Mouse (Mus musculus): ENCODE data around the gene Tmem185b. TPM values are rescaled to one million over a fixed set of nuclear protein-coding genes. Genes with fewer than 3 reads are reported as not detected.

The Tmem185b gene
- total RNA-seq, 2 experiments from 2014 or later = 3.4 to 5.9 TPM

- Histone ChIP-seq H3K4me3 (no peak overlapping the region), H3K27ac (no peak overlapping the region)
- TF ChIP-seq CTCF (IDR thresholded peaks at IDR 0.05) = no peak
- intact Hi-C loops (cut with DNase I) = no loop called here
- DNase-seq = no peak
Observed at GRCm38 (mm10) chr1:119532165-119532564, 6.2 kb downstream of the Tmem185b start.

- Histone ChIP-seq H3K4me3 (no peak overlapping the region), H3K27ac (no peak overlapping the region)
- intact Hi-C loops (cut with DNase I) = no loop called here
- no peak for TF ChIP-seq CTCF (IDR thresholded peaks at IDR 0.05)
- no peak for DNase-seq
Observed at GRCm38 (mm10) chr1:119533093-119533805, 7.3 kb downstream of the Tmem185b start.

- Histone ChIP-seq H3K27ac (no peak overlapping the region), H3K4me3 (no peak overlapping the region)
- intact Hi-C loops (cut with DNase I) = no loop called here
- TF ChIP-seq CTCF (IDR thresholded peaks at IDR 0.05) = no peak
- no peak for DNase-seq
Observed at GRCm38 (mm10) chr1:119534341-119534740, 8.4 kb downstream of the Tmem185b start.

- Histone ChIP-seq H3K4me3 (no peak overlapping the region), H3K27ac (no peak overlapping the region)
- intact Hi-C loops (cut with DNase I) = no loop called here
- no peak for DNase-seq
- TF ChIP-seq CTCF (IDR thresholded peaks at IDR 0.05) = no peak
Observed at GRCm38 (mm10) chr1:119536122-119536521, 10.2 kb downstream of the Tmem185b start.

GRCm38 (mm10) chr1:119537651-119538050 lies 11.7 kb downstream of the Tmem185b start:
- intact Hi-C loops (cut with DNase I) = no loop called here
- TF ChIP-seq CTCF (IDR thresholded peaks at IDR 0.05) = no peak
- Histone ChIP-seq H3K4me3 (no peak overlapping the region), H3K27ac (no peak overlapping the region)
- no peak for DNase-seq

- Histone ChIP-seq H3K27ac (no peak overlapping the region), H3K4me3 (no peak overlapping the region)
- TF ChIP-seq CTCF (IDR thresholded peaks at IDR 0.05) = no peak
- intact Hi-C loops (cut with DNase I) = no loop called here
- DNase-seq = no peak
Observed at GRCm38 (mm10) chr1:119539252-119539651, 13.3 kb downstream of the Tmem185b start.

GRCm38 (mm10) chr1:119540836-119541557 lies 15.0 kb downstream of the Tmem185b start:
- Histone ChIP-seq H3K27ac (no peak overlapping the region), H3K4me3 (no peak overlapping the region)
- no peak for DNase-seq
- intact Hi-C loops (cut with DNase I) = no loop called here
- no peak for TF ChIP-seq CTCF (IDR thresholded peaks at IDR 0.05)

GRCm38 (mm10) chr1:119541570-119541969 lies 15.6 kb downstream of the Tmem185b start:
- no peak for DNase-seq
- Histone ChIP-seq H3K4me3 (no peak overlapping the region), H3K27ac (no peak overlapping the region)
- intact Hi-C loops (cut with DNase I) = no loop called here
- TF ChIP-seq CTCF (IDR thresholded peaks at IDR 0.05) = no peak

GRCm38 (mm10) chr1:119543316-119543715 lies 17.4 kb downstream of the Tmem185b start:
- no peak for DNase-seq
- Histone ChIP-seq H3K27ac (no peak overlapping the region), H3K4me3 (no peak overlapping the region)
- intact Hi-C loops (cut with DNase I) = no loop called here
- TF ChIP-seq CTCF (IDR thresholded peaks at IDR 0.05) = no peak

GRCm38 (mm10) chr1:119544611-119545155 lies 18.7 kb downstream of the Tmem185b start:
- Histone ChIP-seq H3K27ac (no peak overlapping the region), H3K4me3 (no peak overlapping the region)
- TF ChIP-seq CTCF (IDR thresholded peaks at IDR 0.05) = no peak
- intact Hi-C loops (cut with DNase I) = loop anchor here (5.0 kb wide), 1 partner anchor 383 kb away; no protein-coding TSS in a partner anchor
- no peak for DNase-seq

GRCm38 (mm10) chr1:119545164-119545563 lies 19.2 kb downstream of the Tmem185b start:
- intact Hi-C loops (cut with DNase I) = loop anchor here (5.0 kb wide), 1 partner anchor 382 kb away; no protein-coding TSS in a partner anchor
- no peak for TF ChIP-seq CTCF (IDR thresholded peaks at IDR 0.05)
- Histone ChIP-seq H3K27ac (no peak overlapping the region), H3K4me3 (no peak overlapping the region)
- DNase-seq = no peak

GRCm38 (mm10) chr1:119545671-119546070 lies 19.7 kb downstream of the Tmem185b start:
- TF ChIP-seq CTCF (IDR thresholded peaks at IDR 0.05) = no peak
- intact Hi-C loops (cut with DNase I) = loop anchor here (5.0 kb wide), 1 partner anchor 382 kb away; no protein-coding TSS in a partner anchor
- no peak for DNase-seq
- Histone ChIP-seq H3K4me3 (no peak overlapping the region), H3K27ac (no peak overlapping the region)

GRCm38 (mm10) chr1:119546490-119546889 lies 20.5 kb downstream of the Tmem185b start:
- Histone ChIP-seq H3K27ac (no peak overlapping the region), H3K4me3 (no peak overlapping the region)
- intact Hi-C loops (cut with DNase I) = loop anchor here (5.0 kb wide), 1 partner anchor 381 kb away; no protein-coding TSS in a partner anchor
- DNase-seq = no peak
- TF ChIP-seq CTCF (IDR thresholded peaks at IDR 0.05) = no peak

Measured in gastrocnemius, adult 2 months (tissue).